Mouse (Mus musculus) liver, embryonic 14.5 days (tissue): ENCODE measurements around the gene Hnrnpa3. TPM values are rescaled to one million over a fixed set of nuclear protein-coding genes. Genes with fewer than 3 reads are reported as not detected.

ENCODE experiments used
- ATAC-seq: fragments of 200-750 bp; cut with Nextera tagmentation; 2 replicates; pipeline ENCODE4 v1.8.0; 2017; ENCODE audit warnings: moderate number of reproducible peaks, mild to moderate bottlenecking, moderate library complexity; ENCODE audit not compliant: insufficient read depth
- DNase-seq, 3 experiments: peaks; one replicate each; pipeline ENCODE4 v3.0.0-alpha.2; 2012 to 2013; ENCODE audit warnings: low read depth in 3 of 3, low spot score in 3 of 3
- H3K27ac ChIP-seq: fragments of 300-500 bp; sonication (generic); 2 replicates; pipeline ENCODE4 v1.5.1; 2014; ENCODE audit warnings: moderate library complexity, mild to moderate bottlenecking, control low read depth, inconsistent platforms
- H3K27me3 ChIP-seq: fragments of 300-500 bp; sonication (generic); 2 replicates; pipeline ENCODE4 v1.6.1; 2014; ENCODE audit warnings: mild to moderate bottlenecking, low read length, moderate library complexity; ENCODE audit not compliant: control insufficient read depth, insufficient read depth
- H3K36me3 ChIP-seq: fragments of 300-500 bp; sonication (generic); replicated peaks from 2 replicates; pipeline ENCODE4 v1.6.1; 2014; ENCODE audit warnings: low read depth; ENCODE audit not compliant: control insufficient read depth, insufficient read depth
- H3K4me1 ChIP-seq, 2 experiments: fragments of 200-500 bp in 1 of 2; fragments of 300-500 bp in 1 of 2; sonication (generic) in 1 of 2; replicated peaks; 2 replicates each; pipeline ENCODE4 v1.6.1; 2012 to 2014; ENCODE audit warnings: antibody characterized with exemption in 1 of 2, inconsistent platforms in 1 of 2, low read length in 1 of 2; ENCODE audit not compliant: control insufficient read depth in 2 of 2, insufficient read depth in 2 of 2
- H3K4me2 ChIP-seq: fragments of 300-500 bp; sonication (generic); 2 replicates; pipeline ENCODE4 v1.6.1; 2014; ENCODE audit warnings: low read depth, mild to moderate bottlenecking, control low read depth, moderate library complexity
- H3K4me3 ChIP-seq, 2 experiments: fragments of 200-500 bp in 1 of 2; fragments of 300-500 bp in 1 of 2; sonication (generic) in 1 of 2; 2 replicates each; pipeline ENCODE4 v1.5.1; 2012 to 2014; ENCODE audit warnings: low read depth in 2 of 2, low read length in 2 of 2, mild to moderate bottlenecking in 2 of 2, control low read depth in 1 of 2, inconsistent platforms in 1 of 2, moderate library complexity in 1 of 2; ENCODE audit not compliant: insufficient read depth in 1 of 2
- H3K9ac ChIP-seq: fragments of 300-500 bp; sonication (generic); replicated peaks from 2 replicates; pipeline ENCODE4 v1.6.1; 2014; ENCODE audit warnings: mild to moderate bottlenecking, control low read depth, moderate library complexity
- H3K9me3 ChIP-seq: fragments of 300-500 bp; sonication (generic); 2 replicates; pipeline ENCODE4 v1.6.1; 2016; ENCODE audit warnings: low read length, mixed read lengths; ENCODE audit not compliant: control insufficient read depth
- CTCF ChIP-seq: IDR thresholded peaks from 2 replicates; pipeline ENCODE4 v1.5.1; 2016; ENCODE audit warnings: antibody characterized with exemption, low read depth, control low read depth
- EP300 ChIP-seq: IDR thresholded peaks from 2 replicates; pipeline ENCODE4 v1.6.1; 2016; ENCODE audit warnings: antibody characterized with exemption, low read depth
- WGBS: fragments of 180-500 bp; shearing (Covaris S2); extraction: QIAGEN DNeasy Blood & Tissue Kit; methylation state at CpG from one replicate; pipeline ENCODE4 v1.1.7; 2014; ENCODE audit not compliant: insufficient replicate concordance; 5-methylcytosine and 5-hydroxymethylcytosine counted together
- polyA plus RNA-seq, 2 experiments: library from polyadenylated mRNA; depleted of rRNA in 1 of 2; stranded (reverse) in 1 of 2; unstranded in 1 of 2; fragments of >200 nt; fragmentation: Nextera tagmentation in 1 of 2; extraction: Ambion mirVana in 1 of 2; gene quantifications; 2 replicates each; pipeline versions ENCODE4 v1.2.1 to v1.2.3; 2012 to 2014

The Hnrnpa3 gene
- polyA plus RNA-seq, 2 experiments = 85.0 to 409 TPM

GRCm38 (mm10) chr2:75698007-75698406, 38.9 kb downstream of the Hnrnpa3 start:
- no peak for ATAC-seq
- no peak overlapping the region for H3K4me2 ChIP-seq

GRCm38 (mm10) chr2:75698874-75699273, 39.8 kb downstream of the Hnrnpa3 start:
- no peak overlapping the region for H3K9ac ChIP-seq
- WGBS = 87% methylated on average over 3 of the region's 3 CpGs
- peaks cover 45 to 49% of the 10 kb centered on the region in 2 experiments for H3K4me1 ChIP-seq
- no peak overlapping the region for H3K4me2 ChIP-seq
- peaks cover 19% of the 10 kb centered on the region for H3K36me3 ChIP-seq
- no peak overlapping the region for H3K27ac ChIP-seq
- H3K4me3 ChIP-seq = no peak overlapping the region
- TF ChIP-seq EP300 (no peak), CTCF (no peak)
- H3K27me3 ChIP-seq = no peaks in the 10 kb centered on the region
- no peak for DNase-seq
- no peak for ATAC-seq
- H3K9me3 ChIP-seq = no peaks in the 10 kb centered on the region

More at GRCm38 (mm10) chr2:75698007-75698406, 38.9 kb downstream of the Hnrnpa3 start:
- Histone ChIP-seq H3K36me3 (peaks cover 21% of the 10 kb centered on the region), H3K9ac (no peak overlapping the region), H3K27ac (no peak overlapping the region), H3K27me3 (no peaks in the 10 kb centered on the region), H3K4me1 (peaks cover 45 to 56% of the 10 kb centered on the region in 2 experiments), H3K4me3 (no peak overlapping the region), H3K9me3 (no peaks in the 10 kb centered on the region)
- WGBS = 22% methylated on average over 4 of the region's 4 CpGs
- TF ChIP-seq EP300 (no peak), CTCF (no peak)
- no peak for DNase-seq

- Histone ChIP-seq H3K4me2 (peak overlapping the region; percentile 70), H3K4me1 (peaks cover 45 to 52% of the 10 kb centered on the region in 2 experiments), H3K27me3 (no peaks in the 10 kb centered on the region), H3K9ac (peak overlapping the region; percentile 10; the same call in 1 of the 2 replicates), H3K9me3 (no peaks in the 10 kb centered on the region), H3K4me3 (peak overlapping the region in 1 of 2 experiments; percentile 65; a peak in 1 of 4 replicates), H3K27ac (no peak overlapping the region), H3K36me3 (peaks cover 18% of the 10 kb centered on the region)
- WGBS = 65% methylated on average over 3 of the region's 3 CpGs
- TF ChIP-seq EP300 (no peak), CTCF (no peak)
- no peak for DNase-seq
- ATAC-seq = no peak
Measured at GRCm38 (mm10) chr2:75700543-75700942, 41.5 kb downstream of the Hnrnpa3 start.

GRCm38 (mm10) chr2:75701207-75701606, 42.1 kb downstream of the Hnrnpa3 start:
- peak overlapping the region; percentile 70 for H3K4me2 ChIP-seq
- TF ChIP-seq CTCF (no peak), EP300 (no peak)
- no peaks in the 10 kb centered on the region for H3K27me3 ChIP-seq
- ATAC-seq (no peak), DNase-seq (no peak)
- WGBS = 47% methylated on average over 3 of the region's 3 CpGs
- H3K9me3 ChIP-seq = no peaks in the 10 kb centered on the region
- peaks cover 13% of the 10 kb centered on the region for H3K36me3 ChIP-seq
- H3K4me3 ChIP-seq = peak overlapping the region; percentile 24 to 65; a peak in 3 of 4 replicates
- H3K27ac ChIP-seq = peak overlapping the region; percentile 24
- H3K4me1 ChIP-seq = peaks cover 43 to 53% of the 10 kb centered on the region in 2 experiments
- H3K9ac ChIP-seq = peak overlapping the region; percentile 100

- TF ChIP-seq EP300 (no peak), CTCF (no peak)
- H3K27me3 ChIP-seq = no peaks in the 10 kb centered on the region
- peak overlapping the region; percentile 65 to 89 for H3K4me3 ChIP-seq
- 23% methylated on average over 9 of the region's 9 CpGs for WGBS
- H3K27ac ChIP-seq = peak overlapping the region; percentile 99
- H3K9ac ChIP-seq = peak overlapping the region; percentile 100
- H3K9me3 ChIP-seq = no peaks in the 10 kb centered on the region
- peak overlapping the region; percentile 70 for H3K4me2 ChIP-seq
- no peak for DNase-seq
- no peak for ATAC-seq
- peaks cover 45 to 55% of the 10 kb centered on the region in 2 experiments for H3K4me1 ChIP-seq
- H3K36me3 ChIP-seq = peaks cover 13% of the 10 kb centered on the region
Measured at GRCm38 (mm10) chr2:75701822-75702587, 42.9 kb downstream of the Hnrnpa3 start.
